ENCODE assay signal across 9 mouse cellular contexts in genomic region chr10:127664891-127665290, GRCm38 (mm10). TPM values are rescaled to one million over a fixed set of nuclear protein-coding genes. Genes with fewer than 3 reads are reported as not detected.
DNase-seq lines count a peak whose midpoint lies in the region; ATAC-seq and TF ChIP-seq lines count a peak whose summit lies in the region.
"Had no signal": no experiment of that assay in that cellular context is flagged by ENCODE, and none has a peak within 500 bp of the region (broad histone marks: within the 10 kb centered on the region; RNA-seq: fewer than 3 reads in every experiment).

No protein-coding gene starts in this region.

- no peaks in the 10 kb centered on the region for H3K9me3 ChIP-seq in limb, embryonic 13.5 days
- H3K9me3 ChIP-seq in stomach, postnatal 0 days (ENCODE audit: control insufficient read depth, low read length): no peaks in the 10 kb centered on the region

- DNase-seq in heart, adult 2 months: no peak
- DNase-seq in heart, adult 9 months (ENCODE audit: low spot score in 2 of 2): no peak
- no peak for DNase-seq in testis, postnatal 14 days (ENCODE audit: low spot score)
- no peak for DNase-seq in stomach, postnatal 0 days (ENCODE audit: low spot score)
- DNase-seq in kidney, postnatal 14 days: no peak
- DNase-seq in B cell, adult 2 months: no peak
- DNase-seq: layer of hippocampus, postnatal 36 days had no signal

- H3K27me3 ChIP-seq in heart, adult 2 months (ENCODE audit: control insufficient read depth, insufficient read depth, low read length): no peaks in the 10 kb centered on the region
- H3K27me3 ChIP-seq in testis, adult 2 months (ENCODE audit: control insufficient read depth, insufficient read depth, low read length): no peaks in the 10 kb centered on the region
- no peaks in the 10 kb centered on the region for H3K27me3 ChIP-seq in limb, embryonic 13.5 days
- H3K27me3 ChIP-seq in stomach, postnatal 0 days (ENCODE audit: control insufficient read depth, insufficient read depth, low read length): no peaks in the 10 kb centered on the region

- H3K27ac ChIP-seq in heart, adult 2 months: no peak overlapping the region; the same call in 1 of the 2 replicates
- no peak overlapping the region for H3K27ac ChIP-seq in testis, adult 2 months (ENCODE audit: control insufficient read depth, insufficient read depth, low read depth, low read length)
- peak overlapping the region; percentile 100; the same call in 1 of the 2 replicates for H3K27ac ChIP-seq in limb, embryonic 13.5 days
- no peak overlapping the region for H3K27ac ChIP-seq in stomach, postnatal 0 days (replicated peaks)

- intact Hi-C loops in heart, adult 2 months (cut with DNase I): no loop called here

- no peaks in the 10 kb centered on the region for H3K79me2 ChIP-seq in heart, adult 2 months (replicated peaks; ENCODE audit: control insufficient read depth, insufficient read depth, low read length)

- H3K9ac ChIP-seq in heart, adult 2 months (ENCODE audit: low read depth, low read length): peak overlapping the region; percentile 20; the same call in 1 of the 2 replicates
- peak overlapping the region; percentile 94 for H3K9ac ChIP-seq in limb, embryonic 13.5 days
- H3K9ac ChIP-seq in stomach, postnatal 0 days (ENCODE audit: low read length): peak overlapping the region; percentile 13; the same call in 1 of the 2 replicates

- 64% methylated on average over 13 of the region's 13 CpGs for WGBS in heart, adult 2 months
- 20% methylated on average over 13 of the region's 13 CpGs for WGBS in limb, embryonic 13.5 days
- 58% methylated on average over 13 of the region's 13 CpGs for WGBS in stomach, postnatal 0 days

- no peak for ATAC-seq in limb, embryonic 13.5 days (ENCODE audit: low FRiP score, low read depth)
- no peak for ATAC-seq in stomach, postnatal 0 days (ENCODE audit: low FRiP score, low TSS enrichment)

- H3K4me3 ChIP-seq in heart, adult 2 months: no peak overlapping the region; the same call in 1 of the 2 replicates
- H3K4me3 ChIP-seq in testis, adult 2 months (ENCODE audit: control insufficient read depth, low read depth, low read length): peak overlapping the region; percentile 93; the same call in 1 of the 2 replicates
- H3K4me3 ChIP-seq in limb, embryonic 13.5 days: peak overlapping the region; percentile 86
- H3K4me3 ChIP-seq in stomach, postnatal 0 days (ENCODE audit: low read depth, low read length): peak overlapping the region; percentile 72; the same call in 1 of the 2 replicates

- TF ChIP-seq POLR2A in heart, adult 2 months (IDR thresholded peaks at IDR 0.05; ENCODE audit: insufficient read depth, low read depth, low read length): no peak
- TF ChIP-seq POLR2A in testis, adult 2 months (IDR thresholded peaks at IDR 0.05; ENCODE audit: control insufficient read depth, low read depth, low read length): no peak

- H3K4me2 ChIP-seq in limb, embryonic 13.5 days (replicated peaks): peak overlapping the region; percentile 94
- peak overlapping the region; percentile 84 for H3K4me2 ChIP-seq in stomach, postnatal 0 days (replicated peaks; ENCODE audit: low read depth)

- H3K36me3 ChIP-seq in heart, adult 2 months (ENCODE audit: control insufficient read depth, insufficient read depth, low read length): no peaks in the 10 kb centered on the region
- no peaks in the 10 kb centered on the region for H3K36me3 ChIP-seq in testis, adult 2 months (ENCODE audit: control insufficient read depth, insufficient read depth, low read length)
- H3K36me3 ChIP-seq in limb, embryonic 13.5 days: peaks cover 50% of the 10 kb centered on the region
- no peaks in the 10 kb centered on the region for H3K36me3 ChIP-seq in stomach, postnatal 0 days (ENCODE audit: control insufficient read depth, insufficient read depth, low read length)

- TF ChIP-seq EP300 in heart, adult 2 months (IDR thresholded peaks at IDR 0.05; ENCODE audit: insufficient read depth, low read depth, low read length): no peak
- TF ChIP-seq EP300 in stomach, postnatal 0 days (optimal IDR thresholded peaks at IDR 0.05): no peak

- H3K4me1 ChIP-seq in heart, adult 2 months (ENCODE audit: control insufficient read depth, insufficient read depth, low read length): peaks cover 16% of the 10 kb centered on the region
- peaks cover 32% of the 10 kb centered on the region for H3K4me1 ChIP-seq in testis, adult 2 months (ENCODE audit: control insufficient read depth, insufficient read depth, low read length)
- peaks cover 63% of the 10 kb centered on the region for H3K4me1 ChIP-seq in limb, embryonic 13.5 days
- H3K4me1 ChIP-seq in stomach, postnatal 0 days (replicated peaks; ENCODE audit: control insufficient read depth, insufficient read depth): peaks cover 25% of the 10 kb centered on the region

- no peak for TF ChIP-seq CTCF in heart, adult 2 months (IDR thresholded peaks at IDR 0.05)
- TF ChIP-seq CTCF in testis, adult 2 months (IDR thresholded peaks at IDR 0.05; ENCODE audit: control insufficient read depth, insufficient read depth, insufficient replicate concordance, low read depth, low read length): no peak
- TF ChIP-seq CTCF in stomach, postnatal 0 days (IDR thresholded peaks at IDR 0.05; ENCODE audit: low read depth): no peak

RNA-seq across cellular contexts. Expression of gene Nemp1, which starts 1.8 kb away (rescaled TPM):
- 1 to 10 TPM; 3.7 to 4.2 TPM for total RNA-seq in heart, adult 2 months (2021)
- polyA plus RNA-seq in heart, adult 2 months (2012; rRNA removed): 2.2 and 4.0 TPM in 2 replicates
- polyA plus RNA-seq in testis, adult 2 months (2012; rRNA removed): 46.8 and 58.1 TPM in 2 replicates
- 9.3 and 9.9 TPM in 2 replicates for polyA plus RNA-seq in limb, embryonic 13.5 days (2015; fragmentation: Nextera tagmentation; extraction: Ambion mirVana)
- 4.1 and 4.5 TPM in 2 replicates for polyA plus RNA-seq in stomach, postnatal 0 days (2015; fragmentation: Nextera tagmentation; extraction: Ambion mirVana)

RNA-seq across cellular contexts. Expression of gene Nab2, which starts 3.5 kb away (rescaled TPM):
- 1 to 10 TPM; 5.0 to 6.3 TPM for total RNA-seq in heart, adult 2 months (2021)
- polyA plus RNA-seq in heart, adult 2 months (2012; rRNA removed): 10.0 and 11.2 TPM in 2 replicates
- 24.6 and 26.2 TPM in 2 replicates for polyA plus RNA-seq in testis, adult 2 months (2012; rRNA removed)
- polyA plus RNA-seq in limb, embryonic 13.5 days (2015; fragmentation: Nextera tagmentation; extraction: Ambion mirVana): 18.1 and 18.5 TPM in 2 replicates
- 6.8 and 8.9 TPM in 2 replicates for polyA plus RNA-seq in stomach, postnatal 0 days (2015; fragmentation: Nextera tagmentation; extraction: Ambion mirVana)

RNA-seq across cellular contexts. Expression of gene Stat6, which starts 22.1 kb away (rescaled TPM):
- total RNA-seq in heart, adult 2 months (2021): 10 to 100 TPM; 43.7 to 43.9 TPM
- polyA plus RNA-seq in heart, adult 2 months (2012; rRNA removed): 49.5 and 61.7 TPM in 2 replicates
- polyA plus RNA-seq in testis, adult 2 months (2012; rRNA removed): 3.9 and 5.9 TPM in 2 replicates
- polyA plus RNA-seq in limb, embryonic 13.5 days (2015; fragmentation: Nextera tagmentation; extraction: Ambion mirVana): 14.3 and 15.0 TPM in 2 replicates
- 31.4 and 34.6 TPM in 2 replicates for polyA plus RNA-seq in stomach, postnatal 0 days (2015; fragmentation: Nextera tagmentation; extraction: Ambion mirVana)

RNA-seq across cellular contexts. Expression of gene Myo1a, which starts 40.1 kb away (rescaled TPM):
- total RNA-seq in heart, adult 2 months (2021): under 1 TPM in 1 of 2 experiments, not detected in 1; 0.08 TPM
- polyA plus RNA-seq in heart, adult 2 months (2012; rRNA removed): 0.04 and 0.12 TPM in 2 replicates
- 18.5 and 19.1 TPM in 2 replicates for polyA plus RNA-seq in testis, adult 2 months (2012; rRNA removed)
- polyA plus RNA-seq in limb, embryonic 13.5 days (2015; fragmentation: Nextera tagmentation; extraction: Ambion mirVana): 0.31 and 0.42 TPM in 2 replicates
- 39.3 and 42.1 TPM in 2 replicates for polyA plus RNA-seq in stomach, postnatal 0 days (2015; fragmentation: Nextera tagmentation; extraction: Ambion mirVana)

RNA-seq across cellular contexts. Expression of gene Lrp1, which starts 43.9 kb away (rescaled TPM):
- total RNA-seq in heart, adult 2 months (2021): 10 to 100 TPM; 74.0 to 79.5 TPM
- polyA plus RNA-seq in heart, adult 2 months (2012; rRNA removed): 74.1 and 83.7 TPM in 2 replicates
- polyA plus RNA-seq in testis, adult 2 months (2012; rRNA removed): 20.8 and 25.9 TPM in 2 replicates
- 123 and 127 TPM in 2 replicates for polyA plus RNA-seq in limb, embryonic 13.5 days (2015; fragmentation: Nextera tagmentation; extraction: Ambion mirVana)
- polyA plus RNA-seq in stomach, postnatal 0 days (2015; fragmentation: Nextera tagmentation; extraction: Ambion mirVana): 32.7 and 37.4 TPM in 2 replicates

Comparison
In these comparisons a context has a peak if more than half of its experiments do, and no peak if none do; other contexts are left out.
1. H3K9ac ChIP-seq: peak in every context shown above with its lines; median percentile 94 in limb, embryonic 13.5 days; 20 in heart, adult 2 months; 13 in stomach, postnatal 0 days.